Mouse (Mus musculus): ENCODE results near the gene Nit1. TPM values are rescaled to one million over a fixed set of nuclear protein-coding genes. Genes with fewer than 3 reads are reported as not detected.
A peak's percentile ranks its signal among the peaks of the same experiment; 100 is the strongest.

Nit1 gene
- polyA plus RNA-seq, 1 experiment, result not detected

GRCm38 (mm10) chr1:171360253-171360652 lies 14.8 kb upstream of the Nit1 start:
- WGBS, result 5% methylated on average over 26 of the region's 26 CpGs
- Histone ChIP-seq H3K4me3 (ENCODE audit: insufficient read depth, low read depth, low read length) (peak overlapping the region; percentile 70), H3K27ac (ENCODE audit: insufficient read depth, low read depth, low read length) (peak overlapping the region; percentile 88), H3K4me1 (ENCODE audit: control insufficient read depth, insufficient read depth, low read length) (peaks cover 8% of the 10 kb centered on the region)
- TF ChIP-seq POLR2A (IDR thresholded peaks at IDR 0.05; ENCODE audit: insufficient read depth, low read depth, low read length) (no peak), CTCF (IDR thresholded peaks at IDR 0.05; ENCODE audit: insufficient read depth, low read depth, low read length) (no peak)

GRCm38 (mm10) chr1:171358421-171358820 lies 13.0 kb upstream of the Nit1 start:
- Histone ChIP-seq H3K27ac (ENCODE audit: insufficient read depth, low read depth, low read length) (no peak overlapping the region), H3K4me1 (ENCODE audit: control insufficient read depth, insufficient read depth, low read length) (peaks cover 8% of the 10 kb centered on the region), H3K4me3 (ENCODE audit: insufficient read depth, low read depth, low read length) (no peak overlapping the region)
- TF ChIP-seq CTCF (IDR thresholded peaks at IDR 0.05; ENCODE audit: insufficient read depth, low read depth, low read length) (no peak), POLR2A (IDR thresholded peaks at IDR 0.05; ENCODE audit: insufficient read depth, low read depth, low read length) (no peak)
- WGBS, result 62% methylated on average over 4 of the region's 4 CpGs

DNA sequence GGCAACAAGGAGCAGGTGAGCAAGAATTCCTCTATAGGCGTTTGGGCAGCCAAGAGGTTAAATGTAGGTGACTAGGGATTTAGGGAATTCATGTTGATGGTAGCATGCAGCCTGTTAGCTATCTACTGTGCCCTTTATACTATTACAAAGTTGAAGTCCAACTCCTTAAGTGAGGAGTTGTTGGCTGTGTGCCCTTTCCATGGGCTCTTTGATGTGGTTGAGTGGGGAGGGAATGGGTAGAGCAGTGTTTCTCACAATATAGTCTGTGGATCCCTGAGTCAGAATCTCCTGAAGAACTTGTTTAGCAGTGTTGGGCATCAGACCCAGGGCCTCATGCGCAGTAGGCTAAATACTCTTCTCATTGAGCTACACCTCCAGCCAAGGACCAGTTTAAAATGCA lies 11.4 kb upstream of the Nit1 start:
- Histone ChIP-seq H3K27ac (ENCODE audit: insufficient read depth, low read depth, low read length) (no peak overlapping the region), H3K4me1 (ENCODE audit: control insufficient read depth, insufficient read depth, low read length) (peaks cover 7% of the 10 kb centered on the region), H3K4me3 (ENCODE audit: insufficient read depth, low read depth, low read length) (no peak overlapping the region)
- WGBS, result 80% methylated on average over 2 of the region's 2 CpGs
- TF ChIP-seq CTCF (IDR thresholded peaks at IDR 0.05; ENCODE audit: insufficient read depth, low read depth, low read length) (no peak), POLR2A (IDR thresholded peaks at IDR 0.05; ENCODE audit: insufficient read depth, low read depth, low read length) (no peak)

GRCm38 (mm10) chr1:171355812-171356340 lies 10.4 kb upstream of the Nit1 start:
- Histone ChIP-seq H3K27ac (ENCODE audit: insufficient read depth, low read depth, low read length) (no peak overlapping the region), H3K4me3 (ENCODE audit: insufficient read depth, low read depth, low read length) (no peak overlapping the region), H3K4me1 (ENCODE audit: control insufficient read depth, insufficient read depth, low read length) (peaks cover 2% of the 10 kb centered on the region; the same call in 1 of the 2 replicates)
- 69% methylated on average over 5 of the region's 5 CpGs for WGBS
- TF ChIP-seq POLR2A (IDR thresholded peaks at IDR 0.05; ENCODE audit: insufficient read depth, low read depth, low read length) (no peak), CTCF (IDR thresholded peaks at IDR 0.05; ENCODE audit: insufficient read depth, low read depth, low read length) (no peak)

- H3K4me3 ChIP-seq (ENCODE audit: insufficient read depth, low read depth, low read length), result no peak overlapping the region
- 86% methylated on average over 2 of the region's 2 CpGs for WGBS
- H3K27ac ChIP-seq (ENCODE audit: insufficient read depth, low read depth, low read length), result no peak overlapping the region
- TF ChIP-seq CTCF (IDR thresholded peaks at IDR 0.05; ENCODE audit: insufficient read depth, low read depth, low read length) (no peak), POLR2A (IDR thresholded peaks at IDR 0.05; ENCODE audit: insufficient read depth, low read depth, low read length) (no peak)
- H3K4me1 ChIP-seq (ENCODE audit: control insufficient read depth, insufficient read depth, low read length), result peaks cover 7% of the 10 kb centered on the region
These were observed 3.8 kb upstream of the Nit1 start for GRCm38 (mm10) chr1:171349210-171349609.

DNA sequence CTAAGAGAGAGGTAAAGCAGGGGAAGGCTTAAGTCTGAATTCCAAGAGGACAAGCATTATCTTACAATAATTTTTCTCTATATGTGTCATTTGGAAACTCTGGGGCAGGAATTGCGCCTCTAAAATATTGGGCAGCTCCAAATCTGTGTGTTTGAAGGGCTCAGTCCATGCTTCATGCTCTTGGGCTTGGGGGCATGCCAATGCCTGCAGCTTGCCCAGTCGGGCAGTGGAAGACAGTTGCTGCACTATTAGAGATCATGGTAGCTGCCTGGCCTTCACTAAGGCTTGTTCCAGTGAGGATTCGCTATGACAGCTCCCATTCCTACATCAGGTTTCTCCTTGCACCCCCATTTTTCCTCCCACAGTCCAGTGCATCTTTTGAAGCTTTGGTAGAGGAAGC lies 3.2 kb upstream of the Nit1 start:
- no peak for TF ChIP-seq CTCF (IDR thresholded peaks at IDR 0.05; ENCODE audit: insufficient read depth, low read depth, low read length)
- TF ChIP-seq POLR2A (IDR thresholded peaks at IDR 0.05; ENCODE audit: insufficient read depth, low read depth, low read length), result no peak
- H3K4me1 ChIP-seq (ENCODE audit: control insufficient read depth, insufficient read depth, low read length), result peaks cover 10% of the 10 kb centered on the region
- WGBS, result 66% methylated on average over 3 of the region's 3 CpGs
- H3K4me3 ChIP-seq (ENCODE audit: insufficient read depth, low read depth, low read length), result no peak overlapping the region
- no peak overlapping the region for H3K27ac ChIP-seq (ENCODE audit: insufficient read depth, low read depth, low read length)

DNA sequence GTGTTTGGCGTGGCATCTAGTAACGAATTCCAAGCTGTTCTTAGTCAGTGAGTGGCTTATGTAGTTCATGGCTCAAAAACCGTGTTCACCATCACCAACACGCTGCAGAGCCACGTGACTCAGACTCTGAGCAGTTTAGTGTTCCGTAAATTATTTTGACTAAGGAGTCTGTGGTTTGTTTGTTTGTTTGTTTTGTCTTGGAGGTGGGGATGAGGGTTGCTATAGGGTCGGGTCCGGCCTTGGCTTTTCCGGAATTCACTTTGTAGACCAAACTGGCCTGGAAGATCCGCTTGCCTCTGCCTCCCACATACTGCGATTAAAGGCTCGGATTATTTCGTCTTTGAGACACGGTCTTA lies 627 bp upstream of the Nit1 start:
- peaks cover 10% of the 10 kb centered on the region for H3K4me1 ChIP-seq (ENCODE audit: control insufficient read depth, insufficient read depth, low read length)
- peak overlapping the region; percentile 72 for H3K4me3 ChIP-seq (ENCODE audit: insufficient read depth, low read depth, low read length)
- TF ChIP-seq CTCF (IDR thresholded peaks at IDR 0.05; ENCODE audit: insufficient read depth, low read depth, low read length) (no peak), POLR2A (IDR thresholded peaks at IDR 0.05; ENCODE audit: insufficient read depth, low read depth, low read length) (no peak)
- WGBS, result 2% methylated on average over 14 of the region's 14 CpGs
- H3K27ac ChIP-seq (ENCODE audit: insufficient read depth, low read depth, low read length), result no peak overlapping the region

DNA sequence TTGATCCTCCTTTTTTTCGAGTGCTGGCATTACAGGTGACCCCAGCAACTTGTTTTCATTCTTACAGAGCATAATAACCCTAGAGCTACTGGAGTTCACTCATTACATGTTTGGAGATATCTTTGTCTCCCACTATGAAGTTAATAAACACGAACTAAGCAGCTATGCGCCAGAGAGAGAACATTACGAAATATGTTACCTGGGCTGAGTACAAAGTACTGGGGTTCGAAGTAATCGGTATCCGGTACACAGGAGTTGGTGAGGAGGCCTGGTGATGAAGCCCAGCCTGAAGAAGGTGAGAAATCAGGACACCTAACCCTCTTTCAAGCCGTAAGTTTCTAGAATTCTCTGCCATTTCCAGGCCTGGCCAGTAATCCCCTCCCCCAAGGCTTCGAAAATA lies 731 bp downstream of the Nit1 start:
- TF ChIP-seq POLR2A (IDR thresholded peaks at IDR 0.05; ENCODE audit: insufficient read depth, low read depth, low read length) (no peak), CTCF (IDR thresholded peaks at IDR 0.05; ENCODE audit: insufficient read depth, low read depth, low read length) (no peak)
- 71% methylated on average over 9 of the region's 9 CpGs for WGBS
- H3K27ac ChIP-seq (ENCODE audit: insufficient read depth, low read depth, low read length), result no peak overlapping the region

GRCm38 (mm10) chr1:171343922-171344677 lies 1.3 kb downstream of the Nit1 start:
- WGBS, result 69% methylated on average over 9 of the region's 9 CpGs
- no peak for TF ChIP-seq POLR2A (IDR thresholded peaks at IDR 0.05; ENCODE audit: insufficient read depth, low read depth, low read length)
- no peak for TF ChIP-seq CTCF (IDR thresholded peaks at IDR 0.05; ENCODE audit: insufficient read depth, low read depth, low read length)
- Histone ChIP-seq H3K4me1 (ENCODE audit: control insufficient read depth, insufficient read depth, low read length) (peaks cover 10% of the 10 kb centered on the region), H3K27ac (ENCODE audit: insufficient read depth, low read depth, low read length) (no peak overlapping the region), H3K4me3 (ENCODE audit: insufficient read depth, low read depth, low read length) (no peak overlapping the region)

More for the DNA sequence above, 731 bp downstream of the Nit1 start:
- Histone ChIP-seq H3K4me1 (ENCODE audit: control insufficient read depth, insufficient read depth, low read length) (peaks cover 10% of the 10 kb centered on the region), H3K4me3 (ENCODE audit: insufficient read depth, low read depth, low read length) (peak overlapping the region; percentile 72; the same call in 1 of the 2 replicates)

Measured in olfactory bulb, adult 2 months (tissue).